Mouse (Mus musculus) CD4-positive helper T cell, adult 2 months (primary cell): ENCODE measurements around the gene Trmt61a.
A peak's percentile ranks its signal among the peaks of the same experiment; 100 is the strongest.

ENCODE experiments used
- DNase-seq: peaks from one replicate; pipeline ENCODE4 v3.0.0-alpha.2; 2012; ENCODE audit warnings: low read depth, missing footprints, low spot score

Gene Trmt61a

DNA sequence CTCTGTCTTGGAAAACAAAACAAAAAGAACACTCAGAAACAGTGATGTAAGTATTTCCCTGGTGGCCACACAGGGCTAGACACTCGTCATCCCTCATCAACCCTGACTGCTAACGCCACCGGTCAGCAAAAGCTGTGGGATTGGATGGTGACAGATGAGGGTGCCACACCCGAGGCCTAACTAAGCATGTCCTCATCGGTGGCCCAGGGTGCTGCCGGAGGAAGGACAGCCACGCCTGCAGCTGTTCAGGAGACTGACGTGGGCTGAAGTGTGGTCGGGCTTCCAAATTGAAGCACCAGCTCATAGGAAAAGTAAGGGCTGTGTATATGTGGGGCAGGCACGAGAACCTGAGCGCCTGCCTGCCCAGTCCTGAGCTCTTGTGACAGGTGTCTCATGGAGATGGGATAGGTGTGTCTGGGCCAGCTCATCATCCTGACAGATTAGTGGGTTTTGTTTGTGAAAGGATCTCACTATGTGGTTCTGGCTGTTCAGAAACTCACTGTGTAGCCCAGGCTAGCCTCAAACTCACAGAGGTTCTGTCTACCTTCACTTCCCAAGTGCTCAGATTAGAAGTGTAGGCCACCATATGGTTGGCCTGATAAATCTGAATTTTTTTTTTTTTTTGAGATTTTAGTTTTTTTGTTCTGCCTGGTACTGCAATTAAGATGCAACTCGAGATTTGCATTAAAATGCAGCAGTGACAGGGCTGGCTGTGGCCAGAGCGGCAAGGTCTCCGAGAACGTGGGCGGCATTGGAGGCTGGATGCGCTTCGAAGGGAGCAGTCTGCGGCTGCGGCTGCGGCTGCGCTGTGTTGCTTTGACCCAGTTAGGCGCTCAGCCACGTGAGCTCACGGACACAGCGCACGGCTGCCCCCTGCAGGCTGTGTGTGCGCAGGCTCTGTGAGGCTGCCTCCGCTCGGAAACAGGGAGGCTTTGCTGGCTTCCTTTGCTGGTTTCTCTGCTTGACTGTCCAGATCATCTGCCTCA lies 54.2 kb downstream of the Trmt61a start:
- DNase-seq: peak; percentile 91

GRCm38 (mm10) chr12:111732921-111733320 lies 55.0 kb downstream of the Trmt61a start:
- no peak for DNase-seq
